24 mouse cellular contexts compared by ENCODE assay signal in genomic region chr9:65297056-65297455, GRCm38 (mm10). TPM values are rescaled to one million over a fixed set of nuclear protein-coding genes. Genes with fewer than 3 reads are reported as not detected.
A peak's percentile ranks its signal among the peaks of the same experiment; 100 is the strongest.
DNase-seq lines count a peak whose midpoint lies in the region; ATAC-seq and TF ChIP-seq lines count a peak whose summit lies in the region.
"Had no signal": no experiment of that assay in that cellular context is flagged by ENCODE, and none has a peak within 500 bp of the region (broad histone marks: within the 10 kb centered on the region; RNA-seq: fewer than 3 reads in every experiment).

No protein-coding gene starts in this region.

- H3K4me2 ChIP-seq in heart, embryonic 12.5 days, result no peak overlapping the region
- no peak overlapping the region for H3K4me2 ChIP-seq in kidney, embryonic 16.5 days (replicated peaks; ENCODE audit: low read depth, low read length)
- no peak overlapping the region for H3K4me2 ChIP-seq in liver, postnatal 0 days (ENCODE audit: low read depth, low read length)
- H3K4me2 ChIP-seq: embryonic facial prominence, embryonic 12.5 days; forebrain, embryonic 13.5 days; forebrain, embryonic 15.5 days had no signal

- H3K27me3 ChIP-seq in heart, embryonic 12.5 days (replicated peaks), result no peaks in the 10 kb centered on the region
- no peaks in the 10 kb centered on the region for H3K27me3 ChIP-seq in kidney, embryonic 16.5 days (ENCODE audit: insufficient read depth, low read length)
- H3K27me3 ChIP-seq in liver, postnatal 0 days (ENCODE audit: insufficient read depth, low read length), result no peaks in the 10 kb centered on the region
- H3K27me3 ChIP-seq: CH12.LX; embryonic facial prominence, embryonic 12.5 days; forebrain, embryonic 13.5 days; forebrain, embryonic 15.5 days; Patski had no signal

- no peak for TF ChIP-seq EP300 in liver, postnatal 0 days (IDR thresholded peaks at IDR 0.05; ENCODE audit: low read depth)

- H3K9ac ChIP-seq in heart, embryonic 12.5 days, result no peak overlapping the region
- no peak overlapping the region for H3K9ac ChIP-seq in kidney, embryonic 16.5 days (replicated peaks; ENCODE audit: low read length)
- H3K9ac ChIP-seq in liver, postnatal 0 days (replicated peaks), result no peak overlapping the region
- H3K9ac ChIP-seq: embryonic facial prominence, embryonic 12.5 days; forebrain, embryonic 13.5 days; forebrain, embryonic 15.5 days had no signal

- H3K9me3 ChIP-seq in heart, embryonic 12.5 days (replicated peaks), result no peaks in the 10 kb centered on the region
- H3K9me3 ChIP-seq in kidney, embryonic 16.5 days (ENCODE audit: low read length), result no peaks in the 10 kb centered on the region
- H3K9me3 ChIP-seq in liver, postnatal 0 days (ENCODE audit: low read length), result no peaks in the 10 kb centered on the region
- H3K9me3 ChIP-seq: embryonic facial prominence, embryonic 10.5 days; embryonic facial prominence, embryonic 12.5 days; forebrain, embryonic 13.5 days; forebrain, embryonic 15.5 days; G1E had no signal

- H3K4me1 ChIP-seq in heart, embryonic 12.5 days (replicated peaks), result peaks cover 16% of the 10 kb centered on the region
- H3K4me1 ChIP-seq in kidney, embryonic 16.5 days (ENCODE audit: insufficient read depth, low read length), result peaks cover 6% of the 10 kb centered on the region
- peaks cover 19% of the 10 kb centered on the region for H3K4me1 ChIP-seq in liver, postnatal 0 days (ENCODE audit: insufficient read depth)

- TF ChIP-seq CTCF in liver, postnatal 0 days (IDR thresholded peaks at IDR 0.05; ENCODE audit: low read depth), result no peak

- H3K4me3 ChIP-seq in heart, embryonic 12.5 days, result no peak overlapping the region
- H3K4me3 ChIP-seq in kidney, embryonic 16.5 days (ENCODE audit: low read length), result no peak overlapping the region
- no peak overlapping the region for H3K4me3 ChIP-seq in liver, postnatal 0 days (ENCODE audit: low read depth, low read length)
- H3K4me3 ChIP-seq: embryonic facial prominence, embryonic 10.5 days; embryonic facial prominence, embryonic 12.5 days; forebrain, embryonic 13.5 days; forebrain, embryonic 15.5 days had no signal

- DNase-seq in heart, adult 11 months, result peak; percentile 51
- DNase-seq in kidney, adult 9 months, result peak; percentile 70
- no peak for DNase-seq in liver, postnatal 0 days
- no peak for DNase-seq in liver
- DNase-seq: adrenal gland, adult 8-10 months; adrenal gland, postnatal 14 days; adrenal gland, postnatal 36 days; B cell, adult 2 months; cerebellum, adult 11-12 months; cerebellum, adult 2 months; cerebellum, adult 9-10 months; cerebellum, postnatal 10 days; cerebellum, postnatal 25 days had no signal

- 91% methylated on average over 2 of the region's 2 CpGs for WGBS in heart, embryonic 12.5 days
- 93% methylated on average over 2 of the region's 2 CpGs for WGBS in kidney, embryonic 16.5 days
- WGBS in liver, postnatal 0 days (ENCODE audit: insufficient replicate concordance), result 61% methylated on average over 2 of the region's 2 CpGs

- H3K36me3 ChIP-seq in heart, embryonic 12.5 days, result peaks cover 25% of the 10 kb centered on the region
- peaks cover 18% of the 10 kb centered on the region for H3K36me3 ChIP-seq in kidney, embryonic 16.5 days (ENCODE audit: insufficient read depth, low read length)
- peaks cover 22% of the 10 kb centered on the region for H3K36me3 ChIP-seq in liver, postnatal 0 days (replicated peaks; ENCODE audit: insufficient read depth, low read length)

- ATAC-seq in heart, embryonic 12.5 days (ENCODE audit: insufficient number of reproducible peaks, low FRiP score), result no peak
- no peak for ATAC-seq in kidney, embryonic 16.5 days (ENCODE audit: low FRiP score, low TSS enrichment)
- no peak for ATAC-seq in liver, postnatal 0 days
- ATAC-seq: activated CD4-positive, CD25-positive, alpha-beta regulatory T cell, adult 4 months; CD4-positive, CD25-positive, alpha-beta regulatory T cell, adult 4 months; forebrain, embryonic 13.5 days; forebrain, embryonic 15.5 days; Patski had no signal

- no peak overlapping the region for H3K27ac ChIP-seq in heart, embryonic 12.5 days (ENCODE audit: poor library complexity, severe bottlenecking)
- no peak overlapping the region for H3K27ac ChIP-seq in kidney, embryonic 16.5 days (ENCODE audit: low read length)
- H3K27ac ChIP-seq in liver, postnatal 0 days (ENCODE audit: low read depth), result peak overlapping the region; percentile 94
- H3K27ac ChIP-seq: embryonic facial prominence, embryonic 10.5 days; embryonic facial prominence, embryonic 12.5 days; forebrain, embryonic 13.5 days; forebrain, embryonic 15.5 days had no signal

RNA-seq across cellular contexts. Expression of gene Clpx, which starts 3.0 kb away (rescaled TPM):
- 44.6 and 45.2 TPM in 2 replicates for polyA plus RNA-seq in heart, embryonic 12.5 days (2016; fragmentation: Nextera tagmentation; extraction: Ambion mirVana)
- polyA plus RNA-seq in kidney, embryonic 16.5 days (2015; fragmentation: Nextera tagmentation; extraction: Ambion mirVana), result 54.5 and 56.7 TPM in 2 replicates
- polyA plus RNA-seq in liver, postnatal 0 days (2015; fragmentation: Nextera tagmentation; extraction: Ambion mirVana), result 109 and 119 TPM in 2 replicates

RNA-seq across cellular contexts. Expression of gene Cilp, which starts 32.1 kb away (rescaled TPM):
- 0.17 TPM in 1 of 2 replicates, not detected in the other for polyA plus RNA-seq in heart, embryonic 12.5 days (2016; fragmentation: Nextera tagmentation; extraction: Ambion mirVana)
- 0.76 and 0.82 TPM in 2 replicates for polyA plus RNA-seq in kidney, embryonic 16.5 days (2015; fragmentation: Nextera tagmentation; extraction: Ambion mirVana)
- polyA plus RNA-seq in liver, postnatal 0 days (2015; fragmentation: Nextera tagmentation; extraction: Ambion mirVana), result 0.06 and 0.08 TPM in 2 replicates
- polyA plus RNA-seq: activated CD4-positive, CD25-positive, alpha-beta regulatory T cell, adult 4 months; CD4-positive, CD25-positive, alpha-beta regulatory T cell, adult 4 months; G1E; Patski had no signal

RNA-seq across cellular contexts. Expression of gene Pdcd7, which starts 48.8 kb away (rescaled TPM):
- polyA plus RNA-seq in heart, embryonic 12.5 days (2016; fragmentation: Nextera tagmentation; extraction: Ambion mirVana), result 9.5 and 9.9 TPM in 2 replicates
- 4.9 and 6.1 TPM in 2 replicates for polyA plus RNA-seq in kidney, embryonic 16.5 days (2015; fragmentation: Nextera tagmentation; extraction: Ambion mirVana)
- polyA plus RNA-seq in liver, postnatal 0 days (2015; fragmentation: Nextera tagmentation; extraction: Ambion mirVana), result 4.0 and 4.4 TPM in 2 replicates

Comparison
In these comparisons a context has a peak if more than half of its experiments do, and no peak if none do; other contexts are left out.
1. DNase-seq: peak in heart, adult 11 months (single experiment) and kidney, adult 9 months (single experiment); none in liver, postnatal 0 days (single experiment) and liver (single experiment).